Mouse (Mus musculus) G1E (cell line): ENCODE data around the gene Rex1bd.

Source experiments
- CTCF ChIP-seq: IDR thresholded peaks from 2 replicates; pipeline ENCODE4 v1.5.1; 2012; ENCODE audit warnings: low read depth, low read length, inconsistent platforms, mixed read lengths
- GATA1 ChIP-seq: IDR thresholded peaks from 2 replicates; pipeline ENCODE4 v1.6.1; 2012; ENCODE audit warnings: borderline replicate concordance, low read length, inconsistent platforms, mixed read lengths
- GATA2 ChIP-seq: IDR thresholded peaks from 2 replicates; pipeline ENCODE4 v1.6.1; 2012; ENCODE audit warnings: low read depth, low read length, inconsistent platforms, borderline replicate concordance
- POLR2AphosphoS5 ChIP-seq: IDR thresholded peaks from 2 replicates; pipeline ENCODE4 v1.6.1; 2012; ENCODE audit warnings: low read depth, low read length, inconsistent platforms; ENCODE audit not compliant: insufficient replicate concordance
- TAL1 ChIP-seq: conservative IDR thresholded peaks from 2 replicates; pipeline ENCODE4 v1.6.1; 2012; ENCODE audit warnings: low read depth, low read length, inconsistent platforms, mixed read lengths

DNA sequence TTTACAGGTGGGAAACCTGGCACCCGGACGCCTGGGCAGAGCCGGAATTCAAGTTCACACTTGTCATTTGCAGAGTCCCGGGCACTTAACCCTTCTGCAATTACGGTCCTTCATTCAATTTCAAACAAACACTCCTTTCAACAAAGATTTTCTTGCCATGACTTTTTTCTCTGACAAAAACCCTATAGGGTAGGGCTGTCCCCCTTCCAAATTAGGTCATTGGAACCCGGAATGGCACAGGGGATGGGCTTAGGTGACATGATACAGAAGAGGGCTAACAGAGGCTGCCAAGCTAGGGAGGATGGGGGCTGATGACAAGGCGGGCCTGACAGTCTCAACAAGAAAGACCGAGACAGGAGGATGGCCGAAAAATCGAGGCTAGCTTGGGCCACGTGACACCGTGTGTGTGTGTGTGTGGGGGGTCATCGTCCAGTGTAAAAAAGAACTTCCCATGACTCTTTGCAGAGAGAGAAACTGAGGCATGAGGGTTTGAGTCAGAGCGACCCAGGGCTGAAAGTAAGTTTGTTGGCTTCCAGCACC, 17.6 kb downstream of the Rex1bd start:
- TF ChIP-seq GATA1 (no peak), CTCF (no peak), TAL1 (no peak), POLR2AphosphoS5 (no peak), GATA2 (no peak)
